Mouse (Mus musculus) kidney, adult 8-10 months (tissue): Measurements from ENCODE around the gene Mkrn3.

Experiments
- DNase-seq, 2 experiments: peaks; one replicate each; pipeline ENCODE4 v3.0.0; 2022

Gene Mkrn3

DNA sequence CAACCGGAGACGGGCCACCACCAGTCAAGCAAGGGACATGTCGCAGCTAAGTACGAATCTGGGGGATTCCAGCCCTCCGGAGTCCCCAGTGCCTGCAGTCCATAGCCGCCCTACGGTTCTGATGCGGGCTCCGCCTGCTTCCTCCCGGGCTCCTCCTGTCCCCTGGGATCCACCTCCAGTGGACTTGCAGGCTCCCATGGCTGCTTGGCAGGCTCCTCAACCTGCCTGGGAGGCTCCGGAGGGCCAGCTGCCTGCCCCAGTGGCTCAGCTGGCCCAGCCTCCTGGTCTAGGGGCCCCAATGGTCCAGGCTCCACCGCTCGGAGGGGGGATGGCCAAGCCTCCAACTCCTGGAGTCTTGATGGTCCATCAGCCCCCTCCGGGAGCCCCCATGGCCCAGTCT, 42.6 kb downstream of the Mkrn3 start:
- DNase-seq, result no peak

DNA sequence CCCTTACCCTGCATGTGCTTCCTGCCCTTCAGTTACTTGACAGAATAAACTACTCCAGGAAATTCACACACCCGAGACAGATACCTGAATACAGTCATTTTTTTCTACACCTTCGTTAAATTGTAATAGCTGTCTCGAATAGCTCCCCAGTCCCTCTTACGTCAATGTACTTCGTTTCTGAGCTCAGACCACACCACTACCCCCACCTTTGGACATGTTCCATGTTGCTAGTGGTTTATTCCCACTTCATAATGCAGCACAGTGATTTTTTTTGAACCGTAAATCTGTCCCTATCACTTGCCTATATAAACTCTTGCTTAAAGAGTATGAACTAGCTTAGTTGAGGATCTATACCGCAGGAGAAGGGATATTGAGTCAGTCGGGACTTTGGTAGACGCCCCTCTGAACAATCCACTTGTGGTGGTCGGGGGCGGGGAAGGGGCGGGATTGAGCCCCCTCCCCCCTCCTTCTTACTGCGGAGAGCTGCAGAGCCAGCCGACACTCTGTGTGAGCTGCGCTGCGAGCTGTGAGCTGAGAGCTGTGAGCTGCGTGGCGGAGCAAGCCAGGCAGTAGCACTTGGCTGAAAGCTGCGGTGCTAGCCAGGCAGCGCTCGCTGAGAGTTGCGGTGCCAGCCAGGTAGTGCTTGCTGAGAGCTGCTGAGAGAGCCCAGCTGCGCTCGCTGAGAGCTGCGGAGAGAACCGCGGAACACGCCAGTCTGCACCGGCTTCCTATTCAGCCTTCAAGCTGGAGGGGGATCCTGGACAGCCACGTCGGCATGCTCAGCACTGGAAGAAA, 43.2 kb downstream of the Mkrn3 start, which contains the start of gene Magel2:
TSS of gene Magel2 (plus strand) at position 501 of the 795 bp plus-strand sequence.
- DNase-seq, result no peak

DNA sequence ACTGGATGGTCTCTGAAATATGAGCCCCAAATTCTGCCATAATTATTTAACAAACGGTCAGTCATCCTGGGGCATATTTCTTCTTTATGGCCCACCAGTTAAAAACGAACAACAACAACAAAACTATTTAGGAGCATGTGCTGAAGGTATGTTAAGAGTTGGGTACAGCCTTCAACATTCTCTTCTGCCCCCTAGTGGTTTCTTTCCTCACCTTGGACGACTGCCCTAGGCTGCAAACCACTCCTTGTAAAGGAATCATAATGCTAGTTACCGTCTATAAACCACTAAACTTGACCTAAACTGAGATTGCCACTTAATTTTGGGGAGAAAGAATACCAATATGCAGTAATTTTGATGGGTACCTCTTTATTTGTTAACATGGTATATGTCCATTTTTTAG, 44.3 kb downstream of the Mkrn3 start:
- peak in 1 of 2 experiments; percentile 17 for DNase-seq
